Mouse (Mus musculus) liver, embryonic 14.5 days (tissue): ENCODE data around the gene Lmx1a.

Source experiments
- CTCF ChIP-seq: IDR thresholded peaks from 2 replicates; pipeline ENCODE4 v1.5.1; 2016; ENCODE audit warnings: antibody characterized with exemption, low read depth, control low read depth
- EP300 ChIP-seq: IDR thresholded peaks from 2 replicates; pipeline ENCODE4 v1.6.1; 2016; ENCODE audit warnings: antibody characterized with exemption, low read depth

DNA sequence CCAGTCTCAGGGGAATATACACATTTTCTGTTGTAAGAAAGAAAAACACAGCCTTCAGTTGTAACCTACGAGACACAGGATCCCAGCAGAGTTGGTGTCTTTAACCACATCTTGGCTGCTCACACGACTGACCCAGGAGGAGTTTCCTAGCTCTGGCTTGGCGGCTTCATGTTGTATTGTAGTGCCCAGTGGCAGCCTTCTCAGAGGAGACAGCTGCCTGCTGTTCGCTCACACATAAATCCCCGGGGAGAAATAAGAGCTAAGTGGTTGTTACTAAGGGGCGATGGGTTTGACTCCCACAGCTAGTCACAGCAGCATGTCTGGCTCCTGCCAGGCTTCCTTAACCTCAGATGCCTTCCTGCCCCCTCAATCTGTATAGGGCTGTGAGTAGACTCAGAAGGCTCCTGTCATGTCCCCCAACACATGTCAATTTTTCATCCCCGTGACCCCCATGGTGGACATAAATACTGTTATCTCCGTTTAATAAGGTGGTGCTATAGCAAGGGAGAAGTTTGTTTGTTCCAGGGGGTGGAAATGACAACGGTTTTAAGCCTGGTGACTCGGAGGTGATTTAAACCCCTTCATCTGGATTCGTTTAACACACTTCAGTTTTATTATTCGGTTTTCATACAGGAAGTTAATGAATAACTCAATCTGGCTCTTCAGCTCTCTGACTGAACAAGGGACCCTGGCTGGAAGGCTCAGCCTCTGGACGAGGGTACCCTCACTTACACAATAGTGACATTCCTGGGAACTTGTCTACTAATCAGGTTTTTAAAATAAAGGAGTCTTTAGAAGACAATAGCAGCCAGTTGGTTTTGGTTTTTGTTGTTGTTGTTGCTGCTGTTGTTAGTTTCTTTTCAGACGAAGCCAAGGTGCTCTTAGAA is 65.8 kb downstream of the Lmx1a start:
- TF ChIP-seq CTCF, result no peak
- no peak for TF ChIP-seq EP300
